Mouse (Mus musculus) lung, adult 2 months (tissue): ENCODE results near the gene Pacsin3. TPM values are rescaled to one million over a fixed set of nuclear protein-coding genes. Genes with fewer than 3 reads are reported as not detected.
A peak's percentile ranks its signal among the peaks of the same experiment; 100 is the strongest.

Experiments used
- DNase-seq: peaks from one replicate; pipeline ENCODE4 v3.0.0; 2022
- H3K4me1 ChIP-seq: fragments of 200-500 bp; 2 replicates; pipeline ENCODE4 v1.6.1; 2011; ENCODE audit warnings: low read length; ENCODE audit not compliant: control insufficient read depth, insufficient read depth
- H3K4me3 ChIP-seq: fragments of 200-500 bp; replicated peaks from 2 replicates; pipeline ENCODE3; 2011; ENCODE audit warnings: low read depth, mild to moderate bottlenecking, control low read depth, low read length; ENCODE audit errors: extremely low read depth
- CTCF ChIP-seq: fragments of 200-500 bp; IDR thresholded peaks from 2 replicates; pipeline ENCODE4 v1.5.1; 2011; ENCODE audit warnings: mild to moderate bottlenecking, low read length, control low read depth; ENCODE audit not compliant: insufficient read depth
- POLR2A ChIP-seq: fragments of 200-500 bp; IDR thresholded peaks from 2 replicates; pipeline ENCODE4 v1.6.1; 2011; ENCODE audit warnings: low read depth, mild to moderate bottlenecking, control low read depth, low read length, borderline replicate concordance; ENCODE audit errors: extremely low read depth
- WGBS: fragments of 180-500 bp; shearing (Covaris S2); methylation state at CpG from one replicate; pipeline ENCODE4 v1.1.7; 2018; 5-methylcytosine and 5-hydroxymethylcytosine counted together
- polyA plus RNA-seq: library from polyadenylated mRNA; depleted of rRNA; stranded (reverse); fragments of >200 nt; gene quantifications from 2 replicates; pipeline ENCODE4 v1.2.3, GENCODE M21; 2012; rRNA removed

Gene Pacsin3
- polyA plus RNA-seq, 1 experiment, result 55.1 TPM

- no peak for DNase-seq
- TF ChIP-seq CTCF (peak; percentile 38; the same call in 1 of the 2 replicates), POLR2A (no peak)
- Histone ChIP-seq H3K4me3 (no peak overlapping the region), H3K4me1 (no peaks in the 10 kb centered on the region)
- 91% methylated on average over 2 of the region's 2 CpGs for WGBS
Measured at GRCm38 (mm10) chr2:91300784-91301183, 45.0 kb downstream of the Pacsin3 start.

DNA sequence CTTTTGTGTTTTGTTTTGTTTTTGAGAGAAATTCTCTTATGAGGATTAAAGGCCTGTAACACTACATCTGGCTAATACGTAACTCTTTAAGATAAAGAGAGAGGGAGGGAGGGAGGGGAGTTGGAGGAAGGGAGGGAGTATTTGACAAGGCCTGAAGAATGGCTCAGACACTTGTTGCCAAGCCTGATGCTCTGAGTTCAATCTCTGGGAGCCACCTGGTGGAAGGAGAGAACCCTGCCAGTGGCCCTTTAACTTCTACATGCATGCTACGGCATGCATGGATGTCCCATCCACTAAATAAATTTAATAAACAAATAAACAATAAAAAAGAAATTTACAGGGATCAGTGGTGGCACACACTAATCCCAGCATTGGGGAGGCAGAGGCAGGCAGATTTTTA is 46.1 kb downstream of the Pacsin3 start:
- Histone ChIP-seq H3K4me1 (no peaks in the 10 kb centered on the region), H3K4me3 (no peak overlapping the region)
- TF ChIP-seq POLR2A, result no peak
- 0 out of 2 replicates have a peak, but pooled peaks have one; percentile 8 for TF ChIP-seq CTCF
- DNase-seq, result no peak
- 83% methylated on average over 2 of the region's 2 CpGs for WGBS

GRCm38 (mm10) chr2:91302845-91303244 is 47.1 kb downstream of the Pacsin3 start:
- Histone ChIP-seq H3K4me3 (no peak overlapping the region), H3K4me1 (no peaks in the 10 kb centered on the region)
- TF ChIP-seq CTCF, result no peak
- no peak for TF ChIP-seq POLR2A
- no peak for DNase-seq
- 57% methylated on average over 3 of the region's 3 CpGs for WGBS

GRCm38 (mm10) chr2:91305926-91306325 is 50.2 kb downstream of the Pacsin3 start:
- no peak for TF ChIP-seq CTCF
- no peak for TF ChIP-seq POLR2A
- WGBS, result 94% methylated on average over 9 of the region's 9 CpGs
- peaks cover 5% of the 10 kb centered on the region; the same call in 1 of the 2 replicates for H3K4me1 ChIP-seq
- H3K4me3 ChIP-seq, result no peak overlapping the region
- no peak for DNase-seq

- H3K4me1 ChIP-seq, result peaks cover 5% of the 10 kb centered on the region; the same call in 1 of the 2 replicates
- DNase-seq, result no peak
- TF ChIP-seq CTCF, result no peak
- TF ChIP-seq POLR2A, result no peak
- no peak overlapping the region for H3K4me3 ChIP-seq
Measured at GRCm38 (mm10) chr2:91306589-91306988, 50.8 kb downstream of the Pacsin3 start.

DNA sequence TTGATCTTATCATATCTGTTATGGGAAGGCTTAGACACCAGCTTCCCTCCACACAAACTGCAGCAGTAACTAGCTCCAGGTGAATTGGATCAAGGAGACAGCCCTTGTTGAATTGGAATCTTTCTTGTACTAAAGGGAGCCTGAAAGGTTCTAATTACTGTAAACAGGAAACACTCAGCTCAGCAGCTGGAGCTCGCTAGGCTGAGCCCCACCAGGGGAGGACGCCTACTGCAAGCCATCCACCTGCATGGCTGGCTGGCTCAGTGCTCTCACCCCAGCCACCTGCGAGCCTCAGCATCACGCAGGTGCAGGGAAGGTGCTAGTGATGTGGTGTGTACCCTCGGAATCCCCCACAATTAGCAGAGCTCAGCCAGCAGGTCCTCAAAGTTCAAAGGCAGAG is 52.9 kb downstream of the Pacsin3 start:
- 36% methylated on average over 5 of the region's 5 CpGs for WGBS
- H3K4me3 ChIP-seq, result no peak overlapping the region
- no peak for DNase-seq

GRCm38 (mm10) chr2:91309546-91309945 is 53.8 kb downstream of the Pacsin3 start:
- TF ChIP-seq CTCF (no peak), POLR2A (no peak)
- 90% methylated on average over 3 of the region's 3 CpGs for WGBS

More for the DNA sequence above, 52.9 kb downstream of the Pacsin3 start:
- TF ChIP-seq POLR2A, result no peak
- TF ChIP-seq CTCF, result no peak
- peaks cover 7% of the 10 kb centered on the region; the same call in 1 of the 2 replicates for H3K4me1 ChIP-seq

GRCm38 (mm10) chr2:91312578-91313311 is 57.0 kb downstream of the Pacsin3 start:
- TF ChIP-seq POLR2A (no peak), CTCF (no peak)
- H3K4me3 ChIP-seq, result no peak overlapping the region
- no peak for DNase-seq
- H3K4me1 ChIP-seq, result peaks cover 9% of the 10 kb centered on the region; the same call in 1 of the 2 replicates
- WGBS, result 50% methylated on average over 10 of the region's 10 CpGs

More at GRCm38 (mm10) chr2:91309546-91309945, 53.8 kb downstream of the Pacsin3 start:
- Histone ChIP-seq H3K4me3 (no peak overlapping the region), H3K4me1 (peaks cover 9% of the 10 kb centered on the region; the same call in 1 of the 2 replicates)
- DNase-seq, result no peak

DNA sequence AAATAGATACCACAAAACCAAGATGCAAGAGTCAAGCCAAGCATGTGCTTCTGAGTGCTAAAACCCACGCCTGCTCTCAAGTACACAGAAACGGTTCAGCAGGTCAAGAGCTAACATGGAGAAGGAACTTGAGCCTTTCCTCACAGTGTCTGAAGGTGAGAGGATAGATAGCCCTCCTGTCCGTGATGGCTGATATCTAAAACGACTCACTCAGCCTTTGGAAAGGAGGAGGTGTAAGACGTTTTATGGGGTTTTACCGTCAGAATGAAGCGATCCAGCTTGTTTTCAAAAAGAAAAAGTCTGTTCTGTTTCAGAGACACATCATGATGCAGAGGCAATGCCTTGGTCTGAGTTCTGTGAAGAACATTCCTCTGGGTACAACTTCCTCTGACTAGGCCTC is 58.4 kb downstream of the Pacsin3 start:
- Histone ChIP-seq H3K4me1 (peaks cover 4% of the 10 kb centered on the region; the same call in 1 of the 2 replicates), H3K4me3 (no peak overlapping the region)
- DNase-seq, result no peak
- 56% methylated on average over 7 of the region's 7 CpGs for whole genome bisulfite sequencing
- TF ChIP-seq CTCF, result no peak

Other genes with a start within 250 kb of the Pacsin3 start
- 2.6 and 4.7 TPM in 2 replicates for gene Rapsn, start 220.3 kb upstream of the Pacsin3 start, polyA plus RNA-seq
- 51.7 and 76.9 TPM in 2 replicates for gene Psmc3, start 201.9 kb upstream of the Pacsin3 start, polyA plus RNA-seq
- 88.2 and 101 TPM in 2 replicates for gene Slc39a13, start 185.5 kb upstream of the Pacsin3 start, polyA plus RNA-seq
- gene Spi1, start 173.6 kb upstream of the Pacsin3 start, polyA plus RNA-seq, result 65.7 and 70.7 TPM in 2 replicates
- 7.0 and 11.2 TPM in 2 replicates for gene Mybpc3, start 137.8 kb upstream of the Pacsin3 start, polyA plus RNA-seq
- 21.7 and 31.3 TPM in 2 replicates for gene Madd, start 72.1 kb upstream of the Pacsin3 start, polyA plus RNA-seq
- 97.4 and 102 TPM in 2 replicates for gene Nr1h3, start 53.1 kb upstream of the Pacsin3 start, polyA plus RNA-seq
- gene Acp2, start 53.1 kb upstream of the Pacsin3 start, polyA plus RNA-seq, result 20.7 and 25.0 TPM in 2 replicates
- gene Ddb2, start 19.0 kb upstream of the Pacsin3 start, polyA plus RNA-seq, result 11.8 and 13.9 TPM in 2 replicates
- 29.1 and 44.4 TPM in 2 replicates for gene Arfgap2, start 9.0 kb downstream of the Pacsin3 start, polyA plus RNA-seq
- gene 1110051M20Rik, start 188.8 kb downstream of the Pacsin3 start, polyA plus RNA-seq, result 19.2 and 27.0 TPM in 2 replicates
- gene Lrp4, start 201.6 kb downstream of the Pacsin3 start, polyA plus RNA-seq, result 47.6 and 55.6 TPM in 2 replicates